Mouse (Mus musculus): ENCODE results near the gene Plekhg3. TPM values are rescaled to one million over a fixed set of nuclear protein-coding genes. Genes with fewer than 3 reads are reported as not detected.

Gene Plekhg3
- polyA plus RNA-seq, 1 experiment from 2014 or later = 8.8 TPM

DNA sequence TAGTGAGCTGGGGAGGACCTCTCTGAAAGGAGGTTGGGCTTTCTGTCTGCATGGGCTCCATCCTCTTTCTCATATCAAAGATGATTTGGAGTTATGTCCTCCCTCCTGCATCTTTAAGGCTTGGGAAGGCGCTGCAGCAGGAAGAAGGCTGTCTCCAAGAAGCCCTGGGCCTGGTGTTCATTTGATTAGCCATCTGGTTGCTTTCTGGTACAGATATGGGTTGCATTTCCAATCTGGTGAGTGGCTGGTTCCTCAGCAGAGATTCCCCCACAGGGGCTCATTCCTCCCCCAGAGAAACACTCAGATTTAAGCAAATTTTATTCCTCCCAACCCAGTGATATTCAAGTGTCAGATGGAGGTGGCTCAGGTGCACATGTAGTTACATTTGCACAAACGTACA is 65.1 kb downstream of the Plekhg3 start:
- no peaks in the 10 kb centered on the region for H3K36me3 ChIP-seq (ENCODE audit: control insufficient read depth, insufficient read depth, low read length)
- no peak overlapping the region for H3K27ac ChIP-seq (ENCODE audit: low read length)
- no peaks in the 10 kb centered on the region for H3K27me3 ChIP-seq (replicated peaks; ENCODE audit: control insufficient read depth, insufficient read depth, low read length)
- peaks cover 18% of the 10 kb centered on the region for H3K4me1 ChIP-seq (ENCODE audit: control insufficient read depth, insufficient read depth, low read length)
- WGBS = 81% methylated on average over 2 of the region's 2 CpGs
- H3K9me3 ChIP-seq (ENCODE audit: control insufficient read depth, low read length) = no peaks in the 10 kb centered on the region
- H3K4me2 ChIP-seq (ENCODE audit: low read depth, low read length) = no peak overlapping the region
- no peak overlapping the region for H3K4me3 ChIP-seq (ENCODE audit: low read length)
- no peak for ATAC-seq
- no peak overlapping the region for H3K9ac ChIP-seq (ENCODE audit: low read depth, low read length)

DNA sequence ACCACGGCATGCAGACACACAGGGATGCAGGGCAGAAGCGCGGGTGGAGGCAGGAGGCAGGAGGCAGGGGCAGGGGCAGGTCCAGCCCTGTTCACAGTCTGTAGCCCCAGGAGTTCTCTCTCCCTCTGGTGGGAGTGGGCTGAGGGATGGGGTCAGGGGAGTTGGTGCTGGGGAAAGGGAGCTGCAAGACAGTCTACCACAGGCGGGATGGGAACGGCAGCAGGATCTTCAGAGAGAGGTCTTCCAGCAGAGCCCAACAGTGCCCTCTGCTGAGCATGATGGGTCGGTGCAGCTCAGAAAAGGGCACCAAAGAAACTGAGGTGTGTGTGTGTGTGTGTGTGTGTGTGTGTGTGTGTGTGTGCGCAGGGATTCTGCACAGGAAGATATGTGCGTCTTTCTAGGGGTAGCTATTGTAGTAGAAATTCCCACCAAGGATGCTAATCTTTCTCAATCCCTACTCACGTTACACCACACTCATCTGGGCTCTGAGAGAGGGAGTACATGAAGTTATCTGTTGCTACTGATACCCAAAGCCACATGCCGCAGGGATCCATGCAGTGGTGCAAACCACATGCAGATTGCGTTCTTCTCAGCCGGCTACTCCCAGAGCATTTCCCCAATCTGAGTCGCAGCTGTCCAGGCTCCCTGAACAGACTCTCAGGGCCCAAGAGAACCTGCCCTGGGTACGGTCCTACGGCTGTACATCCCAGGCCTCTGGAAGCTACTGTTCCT is 65.8 kb downstream of the Plekhg3 start:
- 0 out of 2 replicates have a peak, but pooled peaks have one; percentile 19 for ATAC-seq
- no peak overlapping the region for H3K4me3 ChIP-seq (ENCODE audit: low read length)
- H3K36me3 ChIP-seq (ENCODE audit: control insufficient read depth, insufficient read depth, low read length) = no peaks in the 10 kb centered on the region
- 58% methylated on average over 15 of the region's 15 CpGs for WGBS
- no peak overlapping the region for H3K4me2 ChIP-seq (ENCODE audit: low read depth, low read length)
- peaks cover 18% of the 10 kb centered on the region for H3K4me1 ChIP-seq (ENCODE audit: control insufficient read depth, insufficient read depth, low read length)
- H3K27me3 ChIP-seq (replicated peaks; ENCODE audit: control insufficient read depth, insufficient read depth, low read length) = no peaks in the 10 kb centered on the region
- no peak overlapping the region for H3K9ac ChIP-seq (ENCODE audit: low read depth, low read length)
- H3K27ac ChIP-seq (ENCODE audit: low read length) = no peak overlapping the region
- H3K9me3 ChIP-seq (ENCODE audit: control insufficient read depth, low read length) = no peaks in the 10 kb centered on the region

DNA sequence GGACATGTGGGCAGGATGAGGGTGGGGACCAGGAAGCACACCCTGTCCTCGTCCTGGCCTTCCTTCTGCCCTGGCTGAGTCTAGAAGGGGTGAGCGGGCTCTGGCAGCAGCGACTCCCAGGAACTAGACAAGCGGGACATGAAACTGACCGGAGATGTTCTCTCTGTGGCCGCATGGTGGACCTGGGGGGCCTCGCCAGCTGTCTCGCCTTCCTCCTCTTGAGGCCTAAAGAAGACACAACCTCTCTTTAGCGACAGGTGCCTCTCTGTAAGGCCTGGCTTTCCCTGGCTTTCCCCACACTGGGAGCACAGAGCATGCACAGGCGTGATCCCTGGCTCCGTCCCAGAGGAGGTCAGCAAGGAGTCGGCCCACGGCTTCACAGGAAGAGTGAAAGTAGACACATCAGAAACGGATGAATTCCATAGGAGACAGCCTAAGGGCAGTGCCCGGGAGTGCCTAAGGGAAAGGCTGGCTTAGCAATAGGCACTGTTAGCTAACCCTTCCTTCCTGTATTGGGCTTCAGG is 66.9 kb downstream of the Plekhg3 start:
- no peaks in the 10 kb centered on the region for H3K36me3 ChIP-seq (ENCODE audit: control insufficient read depth, insufficient read depth, low read length)
- ATAC-seq = no peak
- H3K9ac ChIP-seq (ENCODE audit: low read depth, low read length) = no peak overlapping the region
- no peaks in the 10 kb centered on the region for H3K27me3 ChIP-seq (replicated peaks; ENCODE audit: control insufficient read depth, insufficient read depth, low read length)
- H3K9me3 ChIP-seq (ENCODE audit: control insufficient read depth, low read length) = no peaks in the 10 kb centered on the region
- no peak overlapping the region for H3K27ac ChIP-seq (ENCODE audit: low read length)
- no peak overlapping the region for H3K4me3 ChIP-seq (ENCODE audit: low read length)
- no peak overlapping the region for H3K4me2 ChIP-seq (ENCODE audit: low read depth, low read length)
- WGBS = 69% methylated on average over 15 of the region's 15 CpGs
- peaks cover 18% of the 10 kb centered on the region for H3K4me1 ChIP-seq (ENCODE audit: control insufficient read depth, insufficient read depth, low read length)

- Histone ChIP-seq H3K9ac (ENCODE audit: low read depth, low read length) (no peak overlapping the region), H3K9me3 (ENCODE audit: control insufficient read depth, low read length) (no peaks in the 10 kb centered on the region), H3K4me2 (ENCODE audit: low read depth, low read length) (no peak overlapping the region), H3K4me3 (ENCODE audit: low read length) (no peak overlapping the region), H3K36me3 (ENCODE audit: control insufficient read depth, insufficient read depth, low read length) (no peaks in the 10 kb centered on the region), H3K4me1 (ENCODE audit: control insufficient read depth, insufficient read depth, low read length) (peaks cover 17% of the 10 kb centered on the region), H3K27ac (ENCODE audit: low read length) (no peak overlapping the region), H3K27me3 (replicated peaks; ENCODE audit: control insufficient read depth, insufficient read depth, low read length) (no peaks in the 10 kb centered on the region)
- peak; percentile 34 for ATAC-seq
- WGBS = 68% methylated on average over 24 of the region's 24 CpGs
Observed at GRCm38 (mm10) chr12:76598196-76598928, 67.7 kb downstream of the Plekhg3 start.

- Histone ChIP-seq H3K9ac (ENCODE audit: low read depth, low read length) (no peak overlapping the region), H3K4me2 (ENCODE audit: low read depth, low read length) (no peak overlapping the region), H3K36me3 (ENCODE audit: control insufficient read depth, insufficient read depth, low read length) (no peaks in the 10 kb centered on the region), H3K4me3 (ENCODE audit: low read length) (no peak overlapping the region), H3K27me3 (replicated peaks; ENCODE audit: control insufficient read depth, insufficient read depth, low read length) (no peaks in the 10 kb centered on the region), H3K27ac (ENCODE audit: low read length) (no peak overlapping the region), H3K9me3 (ENCODE audit: control insufficient read depth, low read length) (no peaks in the 10 kb centered on the region), H3K4me1 (ENCODE audit: control insufficient read depth, insufficient read depth, low read length) (no peaks in the 10 kb centered on the region)
- no peak for ATAC-seq
- 78% methylated on average over 9 of the region's 9 CpGs for WGBS
Observed at GRCm38 (mm10) chr12:76603779-76604178, 73.1 kb downstream of the Plekhg3 start.

GRCm38 (mm10) chr12:76604546-76604945 is 73.9 kb downstream of the Plekhg3 start:
- WGBS = 74% methylated on average over 4 of the region's 4 CpGs
- H3K4me3 ChIP-seq (ENCODE audit: low read length) = no peak overlapping the region
- no peaks in the 10 kb centered on the region for H3K36me3 ChIP-seq (ENCODE audit: control insufficient read depth, insufficient read depth, low read length)
- H3K27ac ChIP-seq (ENCODE audit: low read length) = no peak overlapping the region
- H3K9ac ChIP-seq (ENCODE audit: low read depth, low read length) = no peak overlapping the region
- H3K9me3 ChIP-seq (ENCODE audit: control insufficient read depth, low read length) = no peaks in the 10 kb centered on the region
- ATAC-seq = no peak
- H3K4me1 ChIP-seq (ENCODE audit: control insufficient read depth, insufficient read depth, low read length) = no peaks in the 10 kb centered on the region
- no peak overlapping the region for H3K4me2 ChIP-seq (ENCODE audit: low read depth, low read length)
- no peaks in the 10 kb centered on the region for H3K27me3 ChIP-seq (replicated peaks; ENCODE audit: control insufficient read depth, insufficient read depth, low read length)

DNA sequence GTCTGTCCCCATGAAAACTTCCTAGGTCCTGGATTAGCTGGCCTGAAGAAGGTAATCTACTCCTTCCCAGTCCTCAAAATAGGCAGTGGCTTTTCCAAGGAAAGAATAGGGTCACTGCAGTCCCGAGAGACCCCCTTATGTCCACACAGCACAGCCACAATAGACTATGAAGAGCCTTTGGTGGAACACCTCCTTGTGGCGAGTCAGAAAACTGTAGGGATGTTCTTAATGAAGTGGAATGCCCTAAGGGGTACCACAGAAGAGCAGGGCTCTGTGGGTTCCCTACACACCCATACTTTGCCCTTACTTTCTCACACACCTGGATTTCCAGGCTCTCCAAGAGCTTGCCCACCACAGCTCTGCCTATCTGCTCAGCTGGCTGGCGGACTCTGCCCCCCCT is 75.1 kb downstream of the Plekhg3 start:
- H3K27ac ChIP-seq (ENCODE audit: low read length) = no peak overlapping the region
- no peaks in the 10 kb centered on the region for H3K4me1 ChIP-seq (ENCODE audit: control insufficient read depth, insufficient read depth, low read length)
- no peaks in the 10 kb centered on the region for H3K36me3 ChIP-seq (ENCODE audit: control insufficient read depth, insufficient read depth, low read length)
- no peaks in the 10 kb centered on the region for H3K9me3 ChIP-seq (ENCODE audit: control insufficient read depth, low read length)
- no peak for ATAC-seq
- no peak overlapping the region for H3K9ac ChIP-seq (ENCODE audit: low read depth, low read length)
- WGBS = 65% methylated on average over 3 of the region's 3 CpGs
- H3K4me3 ChIP-seq (ENCODE audit: low read length) = no peak overlapping the region
- no peak overlapping the region for H3K4me2 ChIP-seq (ENCODE audit: low read depth, low read length)
- H3K27me3 ChIP-seq (replicated peaks; ENCODE audit: control insufficient read depth, insufficient read depth, low read length) = no peaks in the 10 kb centered on the region

- Histone ChIP-seq H3K9me3 (ENCODE audit: control insufficient read depth, low read length) (no peaks in the 10 kb centered on the region), H3K27me3 (replicated peaks; ENCODE audit: control insufficient read depth, insufficient read depth, low read length) (no peaks in the 10 kb centered on the region), H3K27ac (ENCODE audit: low read length) (no peak overlapping the region), H3K4me2 (ENCODE audit: low read depth, low read length) (no peak overlapping the region), H3K36me3 (ENCODE audit: control insufficient read depth, insufficient read depth, low read length) (no peaks in the 10 kb centered on the region), H3K4me3 (ENCODE audit: low read length) (no peak overlapping the region), H3K9ac (ENCODE audit: low read depth, low read length) (no peak overlapping the region), H3K4me1 (ENCODE audit: control insufficient read depth, insufficient read depth, low read length) (no peaks in the 10 kb centered on the region)
- ATAC-seq = no peak
- 79% methylated on average over 11 of the region's 11 CpGs for WGBS
Observed at GRCm38 (mm10) chr12:76608241-76608640, 77.5 kb downstream of the Plekhg3 start.

GRCm38 (mm10) chr12:76608997-76609565 is 78.4 kb downstream of the Plekhg3 start:
- ATAC-seq = no peak
- H3K27ac ChIP-seq (ENCODE audit: low read length) = no peak overlapping the region
- H3K9ac ChIP-seq (ENCODE audit: low read depth, low read length) = no peak overlapping the region
- H3K27me3 ChIP-seq (replicated peaks; ENCODE audit: control insufficient read depth, insufficient read depth, low read length) = no peaks in the 10 kb centered on the region
- no peaks in the 10 kb centered on the region for H3K36me3 ChIP-seq (ENCODE audit: control insufficient read depth, insufficient read depth, low read length)
- H3K4me3 ChIP-seq (ENCODE audit: low read length) = no peak overlapping the region
- no peak overlapping the region for H3K4me2 ChIP-seq (ENCODE audit: low read depth, low read length)
- no peaks in the 10 kb centered on the region for H3K4me1 ChIP-seq (ENCODE audit: control insufficient read depth, insufficient read depth, low read length)
- 77% methylated on average over 15 of the region's 15 CpGs for WGBS
- no peaks in the 10 kb centered on the region for H3K9me3 ChIP-seq (ENCODE audit: control insufficient read depth, low read length)
